Mouse (Mus musculus): ENCODE results near the gene Rnf150.
A peak's percentile ranks its signal among the peaks of the same experiment; 100 is the strongest.

Gene Rnf150

DNA sequence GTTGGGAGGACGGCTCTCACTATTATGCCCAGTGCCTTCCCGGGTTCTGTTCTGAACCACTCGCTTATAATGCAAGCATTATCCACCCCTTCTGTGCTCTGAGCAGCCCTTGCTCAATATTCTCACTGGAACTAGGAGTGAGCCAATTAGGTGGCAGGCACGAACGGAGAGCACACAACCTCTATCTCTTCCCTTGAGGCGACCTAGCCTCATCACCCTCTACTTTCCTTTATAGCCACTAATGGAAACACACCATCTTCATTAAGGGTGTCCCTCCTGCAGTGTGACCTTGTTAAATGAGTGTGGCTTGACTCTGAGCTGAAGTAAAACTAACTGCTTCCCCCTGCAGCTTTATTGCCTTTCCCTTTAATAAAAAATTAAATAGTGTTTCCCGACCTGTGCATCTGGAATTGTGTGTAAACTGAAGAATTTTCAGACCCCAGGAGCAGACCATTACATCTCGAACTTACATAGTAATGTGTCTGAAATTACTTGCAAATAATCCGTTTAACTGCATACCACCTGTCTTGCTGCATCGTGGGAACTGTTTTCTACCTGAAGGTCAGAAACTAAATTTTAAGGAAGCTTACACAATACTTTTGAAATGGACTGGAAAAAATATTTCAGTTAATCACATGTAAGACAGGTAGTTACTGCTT lies 26.0 kb downstream of the Rnf150 start:
- no peak for ATAC-seq (ENCODE audit: low TSS enrichment)

DNA sequence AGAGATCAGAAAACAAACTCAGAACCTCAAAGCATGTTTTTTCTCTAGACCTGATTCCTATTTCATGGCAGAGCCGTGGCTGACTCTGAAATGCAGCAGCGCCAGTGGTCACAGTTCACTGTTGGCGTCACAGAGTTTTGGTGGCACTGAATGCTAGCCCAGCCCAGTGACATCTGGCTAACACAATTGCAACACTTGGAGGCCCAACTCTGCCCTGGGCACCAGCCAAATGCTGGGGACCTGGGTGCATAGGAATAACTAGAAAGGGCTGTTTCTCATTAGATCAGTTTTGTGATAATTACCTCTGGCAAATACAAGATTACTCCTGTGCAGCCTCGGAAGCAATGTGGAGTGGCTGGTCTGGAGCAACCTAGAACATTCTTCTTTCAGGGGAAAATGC lies 31.9 kb downstream of the Rnf150 start:
- no peak for ATAC-seq (ENCODE audit: low TSS enrichment)

DNA sequence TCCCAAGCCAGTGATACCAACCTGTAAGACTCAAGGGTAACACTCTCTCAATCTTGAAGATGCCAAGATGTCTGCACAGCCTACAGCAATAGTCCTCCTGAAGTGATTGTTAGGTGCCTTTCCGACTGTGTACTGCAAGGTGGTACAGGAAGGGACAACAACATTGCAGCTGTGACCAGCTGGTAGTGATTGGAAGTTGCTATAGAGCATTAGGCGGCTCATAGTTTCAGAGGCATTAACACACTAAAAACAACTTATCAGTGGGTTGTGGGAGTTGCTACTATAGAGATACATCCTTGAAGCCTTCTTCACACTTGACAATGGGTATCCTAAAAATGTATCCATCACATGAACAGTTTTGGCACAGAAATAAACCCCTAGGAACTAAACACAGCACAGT lies 33.6 kb downstream of the Rnf150 start:
- ATAC-seq (ENCODE audit: low TSS enrichment), result 0 out of 2 replicates have a peak, but pooled peaks have one; percentile 45

DNA sequence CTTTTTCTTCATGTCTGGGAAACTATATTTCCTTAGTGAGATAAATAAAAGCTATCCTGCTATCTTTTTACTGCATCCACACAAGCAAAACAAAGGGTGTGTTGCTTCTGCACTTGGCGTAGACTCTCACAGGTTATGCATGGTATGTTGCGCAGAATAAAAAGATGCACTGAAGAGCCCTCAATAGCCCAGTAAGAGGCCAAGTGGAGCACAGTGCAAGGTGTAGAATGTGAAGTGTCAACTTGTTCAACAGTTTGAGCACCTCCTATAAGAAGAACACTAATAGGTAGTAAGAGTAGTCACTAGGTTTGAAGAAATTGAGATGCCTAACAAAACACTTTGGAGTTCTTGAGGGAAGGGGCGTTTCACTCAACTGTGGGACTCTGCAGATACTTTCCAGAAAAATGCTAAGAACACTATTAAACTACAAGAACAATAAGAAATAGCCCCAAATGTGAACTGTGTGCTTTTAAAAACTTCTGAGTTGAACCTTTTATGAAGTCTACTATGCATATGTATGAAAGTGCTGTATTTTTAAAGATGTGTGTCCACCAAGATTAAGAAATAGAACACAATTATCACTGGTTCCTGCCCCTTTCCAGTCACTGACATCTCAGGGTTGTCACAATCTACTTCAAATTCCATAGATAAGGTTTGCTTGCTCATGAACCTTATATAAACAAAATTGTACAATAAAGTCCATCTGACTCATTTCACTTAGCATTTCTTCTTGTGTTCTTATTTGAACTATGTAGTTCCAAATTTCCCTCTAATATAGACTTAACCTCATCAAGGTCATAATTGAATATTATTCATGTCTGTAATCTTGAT lies 34.7 kb downstream of the Rnf150 start:
- no peak for ATAC-seq (ENCODE audit: low TSS enrichment)

GRCm38 (mm10) chr8:82898459-82898841 lies 35.3 kb downstream of the Rnf150 start:
- ATAC-seq (ENCODE audit: low TSS enrichment), result no peak

DNA sequence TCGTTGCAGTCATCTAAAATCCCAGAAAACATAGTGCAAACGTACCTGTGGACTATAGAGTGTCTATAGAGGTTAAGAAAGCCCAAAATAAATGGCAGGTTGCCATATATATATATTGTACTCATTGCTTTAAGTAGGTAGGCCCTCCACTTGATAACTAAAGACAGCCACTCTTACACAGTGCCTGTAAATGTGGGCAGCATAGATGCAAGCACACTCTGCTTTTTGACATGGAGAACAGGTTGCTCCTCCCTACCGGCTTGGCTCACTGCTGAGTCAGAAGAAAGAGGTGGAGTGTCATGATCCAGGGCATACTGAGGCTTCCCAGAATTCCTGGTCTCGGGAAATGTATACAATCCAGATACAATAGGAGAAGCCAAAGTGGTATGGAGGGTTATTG lies 37.8 kb downstream of the Rnf150 start:
- no peak for ATAC-seq (ENCODE audit: low TSS enrichment)

DNA sequence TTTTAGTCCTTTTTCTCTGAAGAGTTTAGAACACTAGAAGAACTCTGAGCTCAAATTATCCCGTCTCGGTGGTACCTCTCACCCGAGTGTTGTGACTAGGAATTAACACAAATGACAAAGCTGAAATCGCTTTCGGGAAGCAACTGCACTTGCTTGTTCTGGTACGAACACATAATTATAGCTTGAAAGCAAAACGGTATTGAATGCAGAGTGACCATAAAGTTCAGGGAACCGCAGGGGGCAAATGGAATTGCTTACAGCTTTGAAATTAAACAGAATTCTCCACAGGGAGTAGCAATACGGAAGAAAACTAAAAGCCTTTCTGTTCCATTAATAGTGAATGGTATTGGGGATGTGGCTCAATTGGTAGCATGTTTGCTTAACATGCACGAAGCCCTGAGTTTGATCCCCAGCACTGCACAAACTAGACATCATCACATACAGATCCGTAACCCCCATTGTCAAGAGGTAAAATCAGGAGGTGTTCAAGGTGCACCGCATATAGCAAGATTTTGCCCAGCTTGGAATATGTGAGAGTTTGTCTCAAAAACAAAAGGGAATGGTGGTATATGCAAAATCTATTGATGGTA lies 38.5 kb downstream of the Rnf150 start:
- no peak for ATAC-seq (ENCODE audit: low TSS enrichment)

- ATAC-seq (ENCODE audit: low TSS enrichment), result no peak
Measured at GRCm38 (mm10) chr8:82903497-82903896, 40.3 kb downstream of the Rnf150 start.

GRCm38 (mm10) chr8:82907271-82907670 lies 44.1 kb downstream of the Rnf150 start:
- no peak for ATAC-seq (ENCODE audit: low TSS enrichment)

DNA sequence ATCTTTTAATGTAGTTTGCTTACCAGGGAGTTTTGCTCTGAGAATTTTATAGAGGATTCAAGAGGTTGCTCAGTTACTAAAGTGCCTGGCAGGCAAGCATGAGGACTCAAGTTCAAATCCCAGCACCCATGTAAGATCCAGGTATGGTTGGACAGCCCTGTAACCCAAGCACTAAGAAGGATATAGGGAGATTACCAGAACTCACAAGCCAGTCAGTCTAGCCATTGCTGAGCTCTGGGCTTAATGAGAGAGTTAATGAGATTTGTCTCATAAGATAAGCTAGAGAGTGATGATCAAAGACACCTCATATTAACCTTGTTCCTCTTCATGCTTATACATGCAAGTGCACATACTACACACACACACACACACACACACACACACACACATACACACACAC lies 48.3 kb downstream of the Rnf150 start:
- ATAC-seq (ENCODE audit: low TSS enrichment), result no peak

DNA sequence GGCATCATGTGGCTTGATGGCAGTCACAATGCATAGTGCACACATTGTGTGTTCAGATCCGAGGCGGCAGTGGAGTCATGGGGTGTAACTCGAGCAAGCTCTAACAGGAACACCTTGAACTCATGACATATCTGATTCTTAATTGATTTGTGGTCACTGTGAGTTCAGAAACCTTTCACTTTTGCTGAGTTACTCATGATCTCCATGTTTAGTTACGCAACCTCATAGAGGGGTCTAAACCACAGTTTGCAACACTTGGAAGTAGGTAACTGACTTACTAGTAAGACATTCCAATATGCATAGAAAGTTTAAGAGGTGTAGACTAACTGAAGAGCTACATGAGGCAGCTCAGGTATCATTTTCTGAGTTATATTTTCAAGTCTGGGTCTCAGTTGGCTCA lies 49.1 kb downstream of the Rnf150 start:
- ATAC-seq (ENCODE audit: low TSS enrichment), result no peak

- no peak for ATAC-seq (ENCODE audit: low TSS enrichment)
Measured at GRCm38 (mm10) chr8:82914543-82914942, 51.4 kb downstream of the Rnf150 start.

DNA sequence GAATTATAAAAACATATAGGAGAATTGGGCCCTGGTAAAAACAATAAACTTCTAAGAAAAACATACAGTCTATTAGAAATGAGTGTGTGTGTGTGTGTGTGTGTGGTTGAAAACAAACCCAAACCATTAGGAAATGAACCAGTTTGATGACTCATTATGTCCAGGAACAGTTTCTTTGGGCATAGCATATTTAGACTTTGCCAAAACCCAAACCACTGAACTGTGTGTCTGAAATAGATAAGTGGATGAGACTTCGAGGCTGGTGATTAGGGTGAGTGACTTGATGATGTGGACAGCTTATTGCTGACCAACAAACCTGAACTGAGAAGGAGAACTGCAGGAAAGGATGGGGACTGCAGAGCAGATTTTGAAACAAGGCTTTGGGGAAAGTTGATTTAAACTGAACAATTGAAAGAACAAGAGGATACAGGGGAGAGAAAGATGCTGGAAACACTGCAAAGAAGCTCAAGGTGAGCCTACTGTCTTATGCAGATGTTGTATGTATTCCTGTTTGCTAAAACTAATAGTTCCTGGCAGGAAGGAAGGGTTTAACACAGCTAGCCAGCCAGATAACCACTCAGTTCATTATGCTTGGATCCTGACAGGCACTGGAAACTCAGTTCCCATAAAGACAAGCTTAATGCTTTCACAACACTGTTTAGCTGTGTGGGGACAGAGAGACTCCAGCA lies 53.8 kb downstream of the Rnf150 start:
- no peak for ATAC-seq (ENCODE audit: low TSS enrichment)

DNA sequence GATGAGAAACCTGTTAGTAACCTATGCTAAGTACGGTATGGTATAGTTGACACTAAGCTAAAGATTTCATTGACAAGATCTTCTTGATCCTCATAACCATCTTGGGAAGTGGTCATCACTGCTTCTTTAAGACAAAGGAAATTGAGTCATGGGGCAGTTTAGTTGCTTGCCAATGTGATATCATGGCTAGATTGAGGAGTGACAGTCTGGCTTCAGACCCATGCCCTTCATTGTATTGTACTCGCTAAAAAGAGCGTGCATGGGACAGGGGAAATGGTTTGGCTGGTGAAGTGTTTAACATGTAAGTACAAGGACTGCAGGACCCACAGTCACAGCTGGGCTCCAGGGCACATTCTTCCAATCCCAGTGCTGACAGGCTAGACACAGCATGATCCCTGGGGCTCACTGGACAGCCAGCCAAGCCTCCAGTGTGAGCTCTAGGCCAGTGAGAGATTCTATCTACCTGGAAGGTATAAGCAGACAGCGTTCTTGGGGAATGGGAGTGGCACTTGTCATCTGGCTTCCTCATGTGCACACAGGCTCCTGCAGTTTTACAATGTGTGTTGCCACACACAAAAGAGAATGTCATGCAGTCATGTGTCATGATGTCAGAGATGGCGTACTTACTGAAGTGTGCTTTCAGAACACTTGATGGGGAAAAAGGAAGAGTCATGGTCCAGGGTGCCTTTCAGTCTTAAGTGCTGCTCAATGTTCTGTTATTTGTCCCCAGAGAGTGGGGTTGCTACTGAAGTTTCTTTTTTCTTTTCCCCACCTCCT lies 54.6 kb downstream of the Rnf150 start:
- ATAC-seq (ENCODE audit: low TSS enrichment), result no peak

- ATAC-seq (ENCODE audit: low TSS enrichment), result no peak
Measured at GRCm38 (mm10) chr8:82919676-82920075, 56.5 kb downstream of the Rnf150 start.

DNA sequence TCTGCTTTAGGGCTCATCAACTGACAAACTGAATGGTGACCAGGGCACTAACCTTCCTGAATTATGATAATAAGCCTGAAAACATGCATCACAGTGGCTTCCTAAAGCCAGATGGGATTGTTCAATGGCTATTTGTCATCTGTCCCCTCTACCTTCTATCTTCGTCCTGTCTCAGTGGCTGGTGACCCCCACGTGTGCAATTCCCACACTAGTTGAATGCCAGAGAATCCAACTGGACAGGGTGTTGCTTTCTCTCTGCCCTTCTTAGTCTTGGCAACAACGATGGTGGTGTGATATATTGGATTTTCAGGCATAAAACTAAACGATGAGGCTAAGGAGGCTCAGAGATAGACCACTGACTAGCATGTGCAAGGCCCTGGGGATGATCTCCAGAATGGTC lies 57.0 kb downstream of the Rnf150 start:
- no peak for ATAC-seq (ENCODE audit: low TSS enrichment)

GRCm38 (mm10) chr8:82925286-82925685 lies 62.1 kb downstream of the Rnf150 start:
- ATAC-seq (ENCODE audit: low TSS enrichment), result no peak

GRCm38 (mm10) chr8:82926518-82926917 lies 63.4 kb downstream of the Rnf150 start:
- ATAC-seq (ENCODE audit: low TSS enrichment), result no peak

DNA sequence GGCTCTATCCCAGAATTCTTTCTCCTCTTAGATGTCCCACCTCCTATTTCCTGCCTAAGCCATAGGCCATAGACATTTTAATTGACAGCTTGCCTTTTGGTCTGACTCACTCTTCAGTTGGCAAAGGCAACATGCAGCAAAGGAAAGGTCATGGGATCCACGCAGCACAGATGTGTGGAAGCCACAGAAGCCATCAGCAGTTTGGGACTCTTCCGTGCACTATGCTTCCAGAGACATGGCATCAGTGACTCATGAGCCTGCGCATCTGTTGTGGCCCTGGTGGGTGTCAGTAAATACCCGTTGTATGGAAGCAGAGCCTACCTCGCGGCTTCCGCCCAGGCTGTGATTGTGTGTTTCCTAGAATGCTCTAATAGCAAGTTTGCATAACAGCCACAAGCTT lies 68.4 kb downstream of the Rnf150 start:
- ATAC-seq (ENCODE audit: low TSS enrichment), result peak; percentile 38; the same call in 1 of the 2 replicates

DNA sequence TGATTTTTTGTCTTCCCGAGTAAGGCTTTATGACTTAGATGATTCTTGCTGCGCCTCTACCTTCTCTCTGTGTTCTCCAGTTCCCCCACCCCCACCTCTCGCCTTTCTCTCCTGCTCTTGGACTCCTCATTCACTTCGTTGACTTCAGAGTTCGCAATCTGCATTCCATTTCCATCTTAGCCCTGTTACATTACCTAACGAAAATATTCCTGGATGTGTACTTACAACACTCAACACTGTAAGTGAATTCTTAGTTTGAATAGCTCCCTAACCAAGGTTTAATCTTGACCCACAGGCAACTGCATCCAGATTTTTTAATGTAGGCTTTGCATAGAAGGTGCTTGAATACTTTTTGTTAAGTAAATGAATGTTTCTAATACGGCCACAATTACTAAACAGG lies 73.0 kb downstream of the Rnf150 start:
- no peak for ATAC-seq (ENCODE audit: low TSS enrichment)

DNA sequence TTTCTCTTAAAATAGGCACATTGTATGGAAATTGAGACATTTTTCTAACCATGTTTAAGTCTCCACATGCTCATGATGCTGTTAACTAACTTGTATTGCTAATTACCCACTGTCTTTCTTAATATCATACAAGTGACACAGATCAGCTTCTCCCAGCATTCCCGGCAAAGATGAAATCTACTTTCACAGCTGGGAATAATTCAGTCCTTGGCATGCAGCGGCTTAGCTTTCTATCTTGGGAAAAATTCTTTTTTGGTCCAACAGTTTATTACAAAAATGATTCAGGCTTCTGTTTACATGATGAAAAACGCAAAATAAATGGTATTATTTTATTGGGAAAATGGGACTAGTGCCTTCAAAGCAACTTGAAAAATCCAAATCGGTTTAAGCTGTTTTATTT lies 73.7 kb downstream of the Rnf150 start:
- no peak for ATAC-seq (ENCODE audit: low TSS enrichment)

GRCm38 (mm10) chr8:82939912-82940311 lies 76.8 kb downstream of the Rnf150 start:
- peak; percentile 76 for ATAC-seq (ENCODE audit: low TSS enrichment)

All from frontal cortex, adult (tissue).